Mouse (Mus musculus) limb, embryonic 12.5 days (tissue): ENCODE data around the gene Rec8. TPM values are rescaled to one million over a fixed set of nuclear protein-coding genes. Genes with fewer than 3 reads are reported as not detected.

Experiments
- ATAC-seq: fragments of 200-750 bp; cut with Nextera tagmentation; 2 replicates; pipeline ENCODE4 v1.8.0; 2017; ENCODE audit warnings: low read depth, moderate TSS enrichment; ENCODE audit not compliant: insufficient number of reproducible peaks, insufficient read depth, low FRiP score, low TSS enrichment
- H3K27ac ChIP-seq: fragments of 300-500 bp; sonication (generic); 2 replicates; pipeline ENCODE4 v1.5.1; 2016; ENCODE audit warnings: mild to moderate bottlenecking, moderate library complexity
- H3K27me3 ChIP-seq: fragments of 300-500 bp; sonication (generic); 2 replicates; pipeline ENCODE4 v1.6.1; 2016; ENCODE audit warnings: mild to moderate bottlenecking, moderate library complexity
- H3K36me3 ChIP-seq: fragments of 300-500 bp; sonication (generic); 2 replicates; pipeline ENCODE4 v1.6.1; 2016; ENCODE audit warnings: mild to moderate bottlenecking, moderate library complexity
- H3K4me1 ChIP-seq: fragments of 300-500 bp; sonication (generic); replicated peaks from 2 replicates; pipeline ENCODE4 v1.6.1; 2016
- H3K4me2 ChIP-seq: fragments of 300-500 bp; sonication (generic); 2 replicates; pipeline ENCODE4 v1.6.1; 2016; ENCODE audit warnings: mild to moderate bottlenecking, moderate library complexity
- H3K4me3 ChIP-seq: fragments of 300-500 bp; sonication (generic); replicated peaks from 2 replicates; pipeline ENCODE4 v1.5.1; 2016; ENCODE audit warnings: mild to moderate bottlenecking
- H3K9ac ChIP-seq: fragments of 300-500 bp; sonication (generic); replicated peaks from 2 replicates; pipeline ENCODE4 v1.6.1; 2016; ENCODE audit warnings: mild to moderate bottlenecking, moderate library complexity
- H3K9me3 ChIP-seq: fragments of 300-500 bp; sonication (generic); 2 replicates; pipeline ENCODE4 v1.6.1; 2016; ENCODE audit warnings: mild to moderate bottlenecking, moderate library complexity
- WGBS: fragments of 180-500 bp; shearing (Covaris S2); methylation state at CpG from one replicate; pipeline ENCODE4 v1.1.7; 2016; 5-methylcytosine and 5-hydroxymethylcytosine counted together
- polyA plus RNA-seq: library from polyadenylated mRNA; unstranded; fragments of >200 nt; fragmentation: Nextera tagmentation; extraction: Ambion mirVana; gene quantifications from 2 replicates; pipeline ENCODE4 v1.2.1, GENCODE M21; 2016

Rec8 gene
- polyA plus RNA-seq, 1 experiment from 2014 or later: 10.0 TPM

- no peak for ATAC-seq
- Histone ChIP-seq H3K9me3 (no peaks in the 10 kb centered on the region), H3K4me3 (no peak overlapping the region), H3K36me3 (peaks cover 74% of the 10 kb centered on the region), H3K9ac (no peak overlapping the region; the same call in 1 of the 2 replicates), H3K4me1 (peaks cover 17% of the 10 kb centered on the region), H3K4me2 (no peak overlapping the region), H3K27me3 (no peaks in the 10 kb centered on the region), H3K27ac (no peak overlapping the region)
- 79% methylated on average over 13 of the region's 13 CpGs for WGBS
These were observed 21.7 kb upstream of the Rec8 start for GRCm38 (mm10) chr14:55596036-55596690.

GRCm38 (mm10) chr14:55598521-55599390 is 19.1 kb upstream of the Rec8 start:
- no peak for ATAC-seq
- Histone ChIP-seq H3K36me3 (peaks cover 97% of the 10 kb centered on the region), H3K27ac (no peak overlapping the region), H3K9me3 (no peaks in the 10 kb centered on the region), H3K9ac (no peak overlapping the region), H3K4me1 (peaks cover under 1% of the 10 kb centered on the region; the same call in 1 of the 2 replicates), H3K4me2 (no peak overlapping the region), H3K27me3 (no peaks in the 10 kb centered on the region), H3K4me3 (no peak overlapping the region)
- 92% methylated on average over 21 of the region's 21 CpGs for WGBS

GRCm38 (mm10) chr14:55603271-55603632 is 14.6 kb upstream of the Rec8 start, which contains the start of gene Irf9:
TSS of gene Irf9 (plus strand) at chr14:55603571.
- peaks cover 6% of the 10 kb centered on the region for H3K4me1 ChIP-seq
- WGBS: 86% methylated on average over 7 of the region's 7 CpGs
- no peaks in the 10 kb centered on the region for H3K9me3 ChIP-seq
- H3K9ac ChIP-seq: peak within 1 kb of the TSS; percentile 56
- no peak for ATAC-seq
- peaks cover 82% of the 10 kb centered on the region for H3K36me3 ChIP-seq
- no peaks in the 10 kb centered on the region for H3K27me3 ChIP-seq
- H3K27ac ChIP-seq: peak within 1 kb of the TSS; percentile 59
- peak within 1 kb of the TSS; percentile 57 for H3K4me2 ChIP-seq
- H3K4me3 ChIP-seq: peak within 1 kb of the TSS; percentile 33

GRCm38 (mm10) chr14:55603633-55604576 is 13.9 kb upstream of the Rec8 start:
- peak overlapping the region; percentile 56 for H3K9ac ChIP-seq
- H3K4me2 ChIP-seq: peak overlapping the region; percentile 57
- peaks cover 82% of the 10 kb centered on the region for H3K36me3 ChIP-seq
- peaks cover 6% of the 10 kb centered on the region for H3K4me1 ChIP-seq
- peak overlapping the region; percentile 33 for H3K4me3 ChIP-seq
- H3K27me3 ChIP-seq: no peaks in the 10 kb centered on the region
- H3K27ac ChIP-seq: peak overlapping the region; percentile 59
- ATAC-seq: peak; percentile 87
- WGBS: 13% methylated on average over 19 of the region's 19 CpGs
- H3K9me3 ChIP-seq: no peaks in the 10 kb centered on the region

- Histone ChIP-seq H3K4me3 (no peak overlapping the region), H3K27ac (no peak overlapping the region), H3K9ac (no peak overlapping the region), H3K9me3 (no peaks in the 10 kb centered on the region), H3K36me3 (peaks cover 82% of the 10 kb centered on the region), H3K27me3 (no peaks in the 10 kb centered on the region), H3K4me2 (peak overlapping the region; percentile 57; the same call in 1 of the 2 replicates), H3K4me1 (peaks cover 6% of the 10 kb centered on the region)
- ATAC-seq: no peak
- 87% methylated on average over 11 of the region's 11 CpGs for WGBS
These were observed 13.0 kb upstream of the Rec8 start for GRCm38 (mm10) chr14:55604823-55605222.

- H3K4me1 ChIP-seq: peaks cover 6% of the 10 kb centered on the region
- 91% methylated on average over 16 of the region's 16 CpGs for WGBS
- no peak overlapping the region for H3K4me2 ChIP-seq
- no peaks in the 10 kb centered on the region for H3K27me3 ChIP-seq
- H3K36me3 ChIP-seq: peaks cover 75% of the 10 kb centered on the region
- H3K4me3 ChIP-seq: no peak overlapping the region
- ATAC-seq: no peak
- H3K27ac ChIP-seq: no peak overlapping the region
- H3K9me3 ChIP-seq: no peaks in the 10 kb centered on the region
- H3K9ac ChIP-seq: no peak overlapping the region
These were observed 11.9 kb upstream of the Rec8 start for GRCm38 (mm10) chr14:55605743-55606459.

- no peaks in the 10 kb centered on the region for H3K9me3 ChIP-seq
- H3K4me1 ChIP-seq: peaks cover 6% of the 10 kb centered on the region
- H3K27me3 ChIP-seq: no peaks in the 10 kb centered on the region
- no peak overlapping the region for H3K4me3 ChIP-seq
- no peak for ATAC-seq
- H3K36me3 ChIP-seq: peaks cover 51% of the 10 kb centered on the region
- H3K9ac ChIP-seq: no peak overlapping the region
- 96% methylated on average over 6 of the region's 6 CpGs for WGBS
- no peak overlapping the region for H3K4me2 ChIP-seq
- no peak overlapping the region for H3K27ac ChIP-seq
These were observed 9.5 kb upstream of the Rec8 start for GRCm38 (mm10) chr14:55608339-55608738.

- H3K4me2 ChIP-seq: no peak overlapping the region
- 81% methylated on average over 6 of the region's 6 CpGs for WGBS
- H3K4me3 ChIP-seq: no peak overlapping the region
These were observed 4.5 kb upstream of the Rec8 start for GRCm38 (mm10) chr14:55613346-55613745.

GRCm38 (mm10) chr14:55614565-55615178 is 3.2 kb upstream of the Rec8 start:
- peaks cover 6% of the 10 kb centered on the region for H3K36me3 ChIP-seq
- H3K4me2 ChIP-seq: no peak overlapping the region
- H3K27ac ChIP-seq: no peak overlapping the region
- H3K9me3 ChIP-seq: no peaks in the 10 kb centered on the region
- H3K4me1 ChIP-seq: peaks cover 7% of the 10 kb centered on the region
- WGBS: 81% methylated on average over 7 of the region's 7 CpGs
- H3K4me3 ChIP-seq: no peak overlapping the region
- H3K9ac ChIP-seq: no peak overlapping the region
- no peak for ATAC-seq
- no peaks in the 10 kb centered on the region for H3K27me3 ChIP-seq

More at GRCm38 (mm10) chr14:55613346-55613745, 4.5 kb upstream of the Rec8 start:
- ATAC-seq: no peak
- Histone ChIP-seq H3K4me1 (peaks cover under 1% of the 10 kb centered on the region; the same call in 1 of the 2 replicates), H3K9me3 (no peaks in the 10 kb centered on the region), H3K36me3 (peaks cover 19% of the 10 kb centered on the region), H3K27me3 (no peaks in the 10 kb centered on the region), H3K9ac (no peak overlapping the region), H3K27ac (no peak overlapping the region)

GRCm38 (mm10) chr14:55615876-55616275 is 2.0 kb upstream of the Rec8 start:
- Histone ChIP-seq H3K9me3 (no peaks in the 10 kb centered on the region), H3K9ac (no peak overlapping the region), H3K4me2 (no peak overlapping the region), H3K27ac (no peak overlapping the region), H3K4me1 (peaks cover 7% of the 10 kb centered on the region), H3K36me3 (no peaks in the 10 kb centered on the region), H3K27me3 (no peaks in the 10 kb centered on the region), H3K4me3 (no peak overlapping the region)
- 53% methylated on average over 2 of the region's 2 CpGs for WGBS
- no peak for ATAC-seq
